Mouse (Mus musculus) heart, adult 8-10 months (tissue): Measurements from ENCODE around the gene Zfp628. TPM values are rescaled to one million over a fixed set of nuclear protein-coding genes. Genes with fewer than 3 reads are reported as not detected.
"Not testable (repeated sequence)": the region's sequence is repeated elsewhere in the genome, so short reads cannot be mapped to it uniquely, and the experiment has no call there.

ENCODE experiments used
- DNase-seq: peaks from one replicate; pipeline ENCODE4 v3.0.0; 2022; ENCODE audit warnings: low spot score
- total RNA-seq, 4 experiments: library from RNA; stranded (reverse); gene quantifications; 2 replicates each; pipeline ENCODE4 v1.2.4; 2022

The Zfp628 gene
- 1 to 10 TPM; 6.4 to 8.4 (median 7.5) TPM for total RNA-seq

DNA sequence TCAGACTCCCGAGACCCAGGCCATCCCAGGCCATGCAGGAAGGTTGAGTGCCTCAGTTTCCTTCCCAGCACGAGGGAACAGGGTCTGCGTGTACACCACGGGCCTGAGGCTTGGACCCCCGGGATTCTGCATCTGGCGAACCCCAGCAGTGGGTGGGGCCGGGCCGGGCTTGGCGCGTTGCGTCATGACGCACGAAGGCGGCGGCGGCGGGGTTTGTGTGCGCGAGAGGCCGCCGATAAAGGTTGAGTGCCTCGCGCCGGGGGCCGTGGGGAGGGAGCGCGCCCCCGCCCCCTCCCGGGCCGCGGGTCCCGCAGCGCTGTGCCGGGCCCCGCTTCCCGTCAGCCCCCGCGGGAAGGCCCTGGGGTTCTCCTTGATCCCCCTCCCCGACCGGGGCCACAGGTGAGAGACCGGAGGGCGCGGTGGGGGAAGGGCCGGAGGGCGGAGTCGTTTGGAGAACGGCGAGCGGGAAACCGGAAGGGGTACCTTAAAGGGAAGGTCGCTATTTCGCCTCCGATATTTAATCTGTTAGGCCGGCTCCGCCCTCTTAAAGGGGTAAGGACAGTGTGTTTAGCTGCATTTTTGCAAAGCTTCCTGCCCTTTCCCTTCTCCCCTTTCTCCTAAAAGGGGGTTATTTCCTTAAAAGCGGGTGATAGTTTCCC is at the start of gene Zfp628:
Zfp628 (plus strand) TSS at position 211 of the 659 bp plus-strand sequence.
- peak; percentile 96 for DNase-seq

DNA sequence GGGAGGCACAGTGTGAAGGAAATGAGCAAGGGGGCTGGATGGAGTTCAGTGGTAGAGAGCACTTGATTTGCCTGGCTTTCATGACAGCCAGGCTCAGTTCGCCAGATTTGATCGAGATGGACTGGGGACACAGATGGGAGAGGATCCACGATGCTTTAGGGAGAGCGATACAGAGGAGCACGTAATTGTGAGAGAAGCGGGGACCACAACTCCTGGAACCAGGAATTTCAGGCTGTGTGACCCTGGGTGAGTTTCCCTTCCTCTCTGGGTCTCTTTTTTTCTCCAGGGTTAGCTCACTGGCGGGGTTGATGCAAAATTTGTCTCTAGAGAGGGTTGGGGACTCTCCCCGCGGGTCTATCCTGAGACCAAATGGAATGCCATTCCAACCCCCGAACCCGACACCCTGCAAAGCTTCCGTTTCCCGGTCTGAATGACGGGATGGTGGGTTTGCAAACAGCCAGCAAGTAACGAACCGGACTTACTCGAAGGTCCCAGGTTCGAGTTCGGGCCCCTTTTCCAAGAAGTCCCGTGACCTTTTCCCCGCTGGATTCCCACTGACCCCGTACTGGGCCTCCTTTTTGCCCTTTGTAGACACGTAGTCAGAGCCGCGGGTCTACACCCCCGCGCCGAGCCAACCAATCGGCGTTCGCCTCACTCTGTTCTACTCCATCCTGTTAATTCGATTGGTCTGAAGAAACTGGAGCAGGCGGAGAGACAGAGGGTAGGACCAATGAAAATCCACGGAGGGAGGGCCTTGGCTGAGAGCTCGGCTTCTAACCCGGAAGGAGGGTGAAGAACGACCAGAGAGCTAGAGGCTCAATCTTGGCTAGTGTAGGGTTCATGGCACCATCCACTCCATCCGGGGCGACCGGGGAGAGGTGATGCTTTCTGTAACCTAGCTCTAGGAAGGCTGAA is 49.2 kb upstream of the Zfp628 start:
- peak; percentile 99 for DNase-seq

DNA sequence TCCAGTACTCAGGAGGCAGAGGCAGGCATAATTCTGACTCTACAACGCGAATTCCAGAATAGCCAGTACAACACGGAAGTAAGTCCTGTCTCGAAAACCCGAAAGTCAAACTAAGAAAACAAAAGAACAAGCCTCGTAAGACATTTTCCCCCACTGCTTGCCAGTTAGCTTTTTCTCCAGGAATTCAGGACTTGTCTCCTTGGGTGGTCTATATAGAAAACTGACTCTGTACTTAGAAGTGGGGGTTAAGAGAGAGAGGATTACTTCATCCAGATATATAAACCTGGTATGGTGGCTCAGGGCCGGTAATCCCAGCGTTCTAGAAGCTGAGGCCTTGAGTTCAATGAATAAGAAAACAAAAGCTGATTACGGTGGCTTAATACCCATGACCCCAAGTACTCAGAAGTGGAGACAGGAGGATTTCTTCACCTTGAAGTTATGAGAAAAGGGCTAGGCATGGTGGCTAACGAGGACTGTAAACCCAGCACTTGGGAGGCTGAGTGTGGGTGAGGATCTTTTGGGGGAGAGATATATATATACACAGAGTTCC is 48.3 kb upstream of the Zfp628 start:
- DNase-seq = no peak

DNA sequence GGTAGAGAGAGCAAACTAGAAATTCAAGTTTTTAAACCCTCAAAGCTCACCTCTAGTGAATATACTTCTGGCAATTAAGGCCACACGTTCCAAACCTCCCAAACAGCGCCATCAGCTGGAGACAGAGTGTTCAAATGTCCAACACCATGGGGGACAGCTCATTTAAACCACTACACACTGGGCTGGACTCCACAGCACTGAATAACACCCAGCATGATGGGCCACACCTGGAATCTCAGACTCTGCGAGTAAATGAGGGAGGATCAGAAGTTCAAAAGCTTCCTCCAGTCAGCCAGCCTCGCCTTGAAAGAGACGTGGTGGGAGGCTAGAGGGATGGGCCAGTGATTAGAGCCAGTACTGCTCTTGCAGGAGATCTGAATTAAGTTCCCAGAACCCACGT is 44.9 kb upstream of the Zfp628 start, which contains the start of gene Isoc2b:
Isoc2b (minus strand) TSS at position 126 of the 400 bp plus-strand sequence.
- no peak for DNase-seq

DNA sequence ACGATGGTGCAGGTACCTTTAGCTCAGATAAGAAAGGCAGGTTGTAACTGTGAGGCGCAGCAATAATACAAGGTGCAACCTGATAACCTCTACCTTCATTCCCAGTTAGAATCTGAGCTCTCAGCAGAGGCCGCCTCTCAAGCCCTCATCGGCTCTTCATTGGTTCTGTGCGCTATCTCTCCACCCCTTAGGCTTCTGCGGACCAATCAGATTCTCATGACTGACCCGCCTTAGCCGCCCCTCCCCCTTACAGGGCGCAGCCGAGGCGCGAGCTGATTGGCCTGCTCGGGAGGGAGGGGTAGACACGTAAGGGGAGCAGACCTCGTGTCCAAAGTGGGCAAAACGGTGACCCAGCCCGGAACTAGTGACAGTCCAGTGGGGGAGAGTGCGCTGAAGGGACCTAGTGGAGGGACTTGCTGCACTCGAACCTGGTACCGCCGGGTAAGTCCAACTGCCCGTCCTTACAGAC is 38.2 kb upstream of the Zfp628 start, which contains the start of gene Isoc2a:
Isoc2a (plus strand) TSS at position 401 of the 469 bp plus-strand sequence.
- peak; percentile 90 for DNase-seq

DNA sequence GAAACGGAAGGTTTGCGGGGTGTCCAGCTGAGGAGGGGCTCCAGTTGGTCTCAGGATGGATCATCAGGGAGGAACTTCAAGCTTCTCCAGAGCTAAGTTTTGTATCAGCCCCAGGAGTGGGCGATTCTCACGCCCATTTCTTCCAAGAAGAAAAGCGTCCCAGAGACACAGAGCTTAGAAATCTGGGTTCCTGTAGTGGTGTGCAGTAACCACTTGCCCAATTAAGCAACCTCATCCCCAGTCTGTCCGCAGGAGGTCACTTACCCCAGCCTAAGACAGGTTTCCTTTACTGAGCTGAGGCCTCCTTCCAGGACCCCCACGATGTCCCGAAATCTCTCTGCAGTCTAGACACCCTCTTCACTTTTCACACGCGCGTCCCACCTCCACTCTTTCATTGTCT is 37.8 kb upstream of the Zfp628 start:
- DNase-seq = no peak

DNA sequence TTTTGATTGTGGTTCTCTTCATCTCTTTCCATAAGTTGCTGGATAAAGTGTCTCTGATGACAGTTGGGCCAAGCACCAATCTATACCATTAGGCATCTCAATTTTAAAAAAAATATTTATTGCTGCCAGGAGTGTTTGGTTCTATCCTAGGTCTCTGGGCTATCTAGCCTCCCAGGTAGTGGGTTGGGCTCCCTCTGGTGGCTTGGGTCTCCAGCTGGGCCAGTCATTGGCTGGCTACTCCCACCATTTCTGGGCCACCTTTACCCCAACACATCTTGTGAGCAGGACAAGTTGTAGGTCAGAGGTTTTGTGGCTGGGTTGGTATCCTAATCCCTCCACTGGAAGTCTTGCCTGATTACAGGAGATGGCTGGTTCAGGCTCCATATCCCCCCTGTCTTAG is 36.8 kb upstream of the Zfp628 start:
- no peak for DNase-seq

DNA sequence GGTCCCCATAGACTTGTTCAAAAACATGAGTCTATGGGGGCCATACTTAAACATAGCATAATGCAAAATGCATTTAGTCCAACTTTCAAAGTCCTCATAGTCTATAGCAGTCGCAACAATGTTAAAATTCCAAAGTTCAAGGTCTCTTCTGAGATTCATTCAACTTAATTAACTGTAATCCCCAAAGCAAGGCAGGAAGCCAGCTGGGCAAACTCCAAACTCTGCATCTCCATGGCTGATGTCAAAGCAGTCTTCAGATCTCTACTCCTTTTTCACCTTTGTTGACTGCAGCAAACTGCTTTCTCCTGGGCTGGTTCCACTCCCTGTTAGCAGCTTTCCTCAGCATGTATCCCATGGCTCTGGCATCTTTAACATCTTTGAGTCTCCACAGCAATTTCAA is 36.0 kb upstream of the Zfp628 start:
- not testable (repeated sequence) for DNase-seq

DNA sequence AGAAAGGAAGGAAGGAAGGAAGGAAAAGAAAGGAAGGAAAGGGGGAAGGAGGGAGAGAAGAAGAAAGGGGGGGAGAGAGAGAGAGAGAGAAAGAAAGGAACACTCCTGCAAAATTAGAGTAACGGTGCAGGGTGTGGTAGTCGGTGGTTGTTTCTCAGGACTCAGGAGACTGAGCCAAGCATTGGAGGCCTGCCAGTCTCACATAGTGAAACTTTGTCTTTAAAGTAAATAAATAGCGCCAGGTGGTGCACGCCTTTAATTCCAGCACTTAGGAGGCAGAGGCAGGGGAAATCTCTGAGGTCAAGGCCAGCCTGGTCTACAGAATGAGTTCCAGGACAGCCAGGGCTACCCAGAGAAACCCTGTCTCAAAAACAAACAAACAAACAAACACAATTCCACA is 28.3 kb upstream of the Zfp628 start:
- DNase-seq = no peak

DNA sequence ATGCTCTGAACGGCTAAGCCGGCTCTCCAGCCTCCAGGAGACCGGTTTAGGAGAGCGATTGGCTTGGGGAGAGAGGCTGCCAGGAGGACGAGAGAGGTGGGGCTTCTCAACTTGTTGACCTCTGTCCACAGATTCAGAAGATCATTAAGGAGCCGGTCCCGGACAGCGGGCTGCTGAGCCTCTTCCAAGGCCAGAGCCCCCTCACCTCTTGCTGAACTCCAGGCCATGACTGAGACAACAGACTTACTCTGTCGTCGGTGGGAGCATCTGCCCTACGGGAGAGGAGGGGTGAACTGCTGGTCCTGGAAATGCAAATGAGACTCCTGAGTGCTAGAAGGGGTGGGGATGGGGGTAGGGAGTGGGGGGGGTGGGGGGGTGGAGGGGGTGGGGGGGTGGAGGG is 19.8 kb upstream of the Zfp628 start:
- no peak for DNase-seq

DNA sequence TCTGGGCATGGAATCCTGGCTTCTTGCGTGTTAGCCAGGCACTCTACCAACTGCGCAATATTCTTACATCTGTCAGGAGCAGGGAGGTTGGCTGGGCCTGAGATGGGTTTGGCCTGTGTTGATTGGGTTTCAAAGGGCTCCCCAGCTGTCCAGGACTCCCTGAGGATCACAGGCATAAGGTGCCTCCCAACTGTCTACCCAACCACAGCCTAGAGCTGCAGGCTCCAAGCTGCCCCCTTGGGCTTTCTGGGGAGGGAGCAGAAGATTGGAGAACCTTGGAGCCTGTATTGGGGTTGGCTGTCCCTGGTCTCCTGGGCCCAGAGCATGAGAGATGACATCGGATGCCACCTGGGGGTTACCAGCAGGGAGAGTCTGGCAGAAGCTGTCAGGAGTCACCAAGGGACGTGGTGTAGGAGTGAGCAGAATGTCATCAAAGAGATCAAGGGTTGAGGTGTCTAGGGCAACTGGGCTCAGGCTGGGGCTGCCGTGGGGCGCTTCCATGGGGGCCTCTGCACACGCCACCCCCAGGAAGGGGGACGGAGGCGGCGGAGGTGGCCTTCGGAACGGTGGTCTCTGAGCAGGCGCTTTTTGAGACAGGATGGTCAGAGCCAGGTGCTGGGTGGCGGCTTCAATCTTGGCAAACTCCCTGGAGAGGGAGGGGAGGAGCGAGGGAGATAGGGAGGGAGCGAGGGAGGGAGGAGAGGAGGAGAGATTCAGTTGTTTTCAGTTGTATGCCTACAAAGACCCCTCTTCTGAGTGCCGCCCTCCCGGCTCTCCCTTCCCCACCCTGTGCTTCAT is 16.0 kb upstream of the Zfp628 start:
- DNase-seq = no peak

DNA sequence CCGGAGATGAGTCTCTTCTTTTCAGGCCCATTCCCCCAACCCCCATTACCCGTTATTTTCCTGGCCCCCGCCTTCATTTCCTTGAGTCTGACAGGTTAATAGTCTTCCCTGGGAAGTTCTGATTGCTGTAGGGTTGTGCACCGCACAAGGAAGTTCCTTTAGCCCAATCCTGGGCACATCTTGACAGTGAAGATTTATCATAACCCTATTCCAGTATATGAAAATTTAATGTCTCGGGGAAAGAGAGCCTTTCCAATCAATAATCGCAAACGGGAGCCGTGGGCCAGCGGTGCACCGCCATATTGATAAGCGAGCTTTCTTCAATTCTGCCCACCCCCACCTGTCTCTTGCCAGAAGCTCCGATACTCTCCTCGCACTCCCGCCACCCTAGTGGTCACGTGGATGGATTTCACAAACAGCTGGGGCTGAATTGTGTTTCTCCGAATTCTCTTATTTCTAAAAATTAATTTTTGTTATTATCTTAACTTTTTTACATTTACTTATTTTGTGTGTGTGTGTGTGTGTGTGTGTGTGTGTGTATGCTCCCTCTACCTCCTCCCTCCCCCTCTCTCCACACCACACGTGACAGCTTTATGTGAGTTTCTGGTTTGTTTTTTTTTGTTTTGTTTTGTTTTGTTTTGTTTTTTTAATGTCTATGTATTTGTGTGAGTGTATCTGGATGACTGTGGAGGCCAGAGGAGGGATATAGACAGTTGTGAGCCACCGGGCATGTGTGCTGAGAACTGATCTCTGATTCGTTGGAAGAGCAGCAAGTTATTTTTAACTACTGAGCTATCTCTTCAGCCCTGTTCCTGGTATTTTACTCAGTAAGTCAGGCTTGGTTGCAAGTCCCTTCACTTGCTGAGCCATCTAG is 15.1 kb upstream of the Zfp628 start:
- peak; percentile 21 for DNase-seq

DNA sequence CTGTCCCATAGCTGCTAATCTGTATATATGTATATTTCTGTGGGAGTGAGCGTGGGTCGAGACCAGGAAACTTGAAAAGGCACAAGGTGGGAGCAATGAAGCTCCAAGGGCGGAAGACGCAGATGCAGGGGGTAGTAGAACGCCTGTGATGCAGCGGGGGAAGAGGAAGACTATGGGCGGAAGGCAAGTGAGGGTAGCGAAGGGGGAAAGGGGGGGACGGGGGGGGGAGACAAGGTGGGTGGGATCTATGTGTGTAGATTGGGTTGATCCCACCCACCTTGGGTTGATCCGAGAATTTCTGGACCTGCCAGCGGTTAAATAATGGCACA is 14.5 kb upstream of the Zfp628 start:
- no peak for DNase-seq

DNA sequence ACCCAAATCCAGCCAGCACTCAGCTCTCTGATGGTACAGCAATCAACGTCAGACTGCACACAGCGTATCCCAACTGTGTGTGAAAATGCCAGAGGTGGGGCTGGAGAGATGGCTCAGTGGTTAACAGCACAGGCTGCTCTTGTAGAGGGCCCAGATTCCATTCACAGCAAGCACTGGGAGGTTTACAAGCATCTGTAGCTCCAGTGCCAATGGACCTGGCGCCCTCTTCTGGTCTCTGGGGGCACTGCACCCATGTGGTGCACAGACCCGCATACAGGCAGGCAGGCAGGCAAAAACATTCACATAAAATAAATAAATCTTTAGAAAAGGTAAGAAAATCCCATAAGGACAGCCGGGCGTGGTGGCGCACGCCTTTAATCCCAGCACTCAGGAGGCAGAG is 13.8 kb upstream of the Zfp628 start:
- DNase-seq = no peak

DNA sequence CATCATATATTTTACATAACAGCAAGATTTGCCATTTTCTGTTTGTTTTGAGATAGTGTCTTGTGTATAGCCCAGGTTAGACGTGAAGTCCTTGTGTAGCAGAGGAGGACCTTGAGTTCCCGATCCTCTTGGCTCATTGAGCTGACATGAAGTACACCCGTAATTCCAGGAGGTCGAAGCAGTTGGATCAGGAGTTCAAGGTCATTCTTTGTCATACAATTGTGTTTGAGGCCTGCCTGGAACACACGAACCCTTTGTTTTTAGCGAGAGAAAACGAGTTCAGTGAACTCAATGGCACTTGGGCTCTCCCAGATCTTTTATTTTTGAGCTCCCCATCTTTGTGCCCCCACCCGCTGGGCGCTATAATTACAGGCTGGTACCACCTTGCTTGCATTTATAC is 12.6 kb upstream of the Zfp628 start:
- no peak for DNase-seq

DNA sequence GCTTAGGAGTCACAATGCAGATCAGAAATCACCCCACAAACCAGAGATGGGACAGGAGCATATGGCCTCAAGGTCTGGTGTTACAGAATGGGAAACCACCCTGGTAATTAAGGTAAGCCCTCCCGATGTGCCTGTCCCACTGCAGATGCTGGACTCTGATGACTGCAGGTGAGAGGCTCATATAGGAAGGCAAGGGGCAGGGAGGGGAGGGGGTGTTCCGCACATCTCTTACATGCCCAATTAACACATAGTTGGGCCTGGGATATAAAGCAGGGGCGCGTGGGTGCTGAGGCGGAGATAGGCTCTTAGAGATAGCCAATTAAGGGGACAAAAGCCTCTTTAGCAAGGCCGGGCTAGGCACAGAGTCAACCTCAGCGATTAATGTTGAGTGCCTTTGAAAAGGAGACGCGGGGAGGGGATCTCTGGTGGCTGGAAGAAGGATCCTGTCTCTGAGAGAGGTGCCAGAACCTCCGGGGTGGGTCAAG is 8.5 kb upstream of the Zfp628 start, which contains the start of gene Gm36210:
Gm36210 (minus strand) TSS at position 51 of the 485 bp plus-strand sequence.
- no peak for DNase-seq

DNA sequence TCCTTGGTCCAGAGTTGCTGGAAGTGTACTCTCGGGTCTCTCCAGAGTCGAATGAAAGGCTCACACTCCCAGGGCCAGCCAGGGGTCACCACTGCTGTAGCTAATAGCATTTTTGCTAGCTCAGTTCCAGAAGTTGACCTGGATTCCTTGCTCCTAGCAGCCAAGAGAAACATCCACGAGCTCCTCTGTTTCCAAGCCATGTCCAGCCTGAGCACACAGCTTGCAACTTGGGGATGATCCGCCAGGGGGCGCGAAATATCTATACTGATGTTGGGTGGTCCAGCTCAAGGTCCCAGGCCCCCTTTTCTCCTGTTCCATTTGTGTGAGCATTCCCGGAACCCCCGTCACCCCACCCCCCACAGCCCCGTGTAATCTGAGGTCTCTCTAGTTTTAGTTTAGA is 3.5 kb upstream of the Zfp628 start:
- DNase-seq = peak; percentile 60

DNA sequence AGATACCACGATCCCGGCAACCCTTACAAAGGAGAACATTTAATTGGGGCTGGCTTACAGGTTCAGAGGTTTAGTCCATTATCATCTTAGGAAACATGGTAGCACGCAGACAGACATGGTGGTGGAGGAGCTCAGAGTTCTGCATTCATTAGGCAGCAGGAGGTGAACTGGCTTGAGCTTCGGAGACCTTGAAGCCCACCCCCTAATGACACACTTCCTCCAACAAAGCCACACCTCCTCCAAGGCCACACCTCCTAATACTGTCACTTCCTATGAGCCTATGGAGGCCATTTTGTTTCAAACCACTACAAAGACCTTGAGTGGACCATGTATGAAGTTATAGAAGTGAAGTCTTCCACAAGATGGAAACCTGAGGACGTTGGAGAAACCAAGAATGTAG is 2.8 kb upstream of the Zfp628 start:
- no peak for DNase-seq

DNA sequence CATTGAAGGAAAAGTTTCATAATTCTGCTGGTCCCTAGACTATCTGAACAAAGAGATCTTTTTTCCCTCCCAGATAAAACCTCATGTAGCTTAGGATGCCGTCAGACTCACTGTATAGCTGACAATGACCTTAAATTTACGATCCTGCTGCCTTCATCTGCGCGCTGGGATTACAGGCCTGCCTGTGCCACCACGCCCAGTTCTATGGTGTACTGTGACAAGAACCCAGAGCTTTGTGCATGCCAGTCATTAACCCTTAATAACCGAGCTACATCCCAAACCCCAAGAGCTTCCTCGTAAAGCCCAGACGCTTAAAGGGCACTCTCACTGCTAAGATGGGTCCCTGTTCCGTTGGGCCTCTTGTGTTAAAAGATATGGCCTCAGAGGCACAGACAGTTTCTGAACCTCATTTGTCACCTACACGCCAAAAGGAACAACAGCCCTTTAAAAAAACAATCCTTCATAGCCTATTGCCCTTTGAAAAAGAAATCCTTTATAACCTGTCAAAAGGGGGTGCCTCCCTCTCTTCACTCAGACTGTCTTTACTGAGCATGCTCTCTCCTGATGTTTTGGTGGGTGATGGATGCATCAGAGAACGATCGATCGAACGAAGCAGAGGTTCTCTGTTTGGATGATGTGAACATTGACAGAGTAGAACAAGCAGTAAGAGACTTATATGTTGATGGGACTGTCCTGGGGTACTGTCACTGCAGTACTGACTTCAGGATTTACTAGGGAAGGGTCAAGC is 826 bp downstream of the Zfp628 start:
- DNase-seq = no peak

DNA sequence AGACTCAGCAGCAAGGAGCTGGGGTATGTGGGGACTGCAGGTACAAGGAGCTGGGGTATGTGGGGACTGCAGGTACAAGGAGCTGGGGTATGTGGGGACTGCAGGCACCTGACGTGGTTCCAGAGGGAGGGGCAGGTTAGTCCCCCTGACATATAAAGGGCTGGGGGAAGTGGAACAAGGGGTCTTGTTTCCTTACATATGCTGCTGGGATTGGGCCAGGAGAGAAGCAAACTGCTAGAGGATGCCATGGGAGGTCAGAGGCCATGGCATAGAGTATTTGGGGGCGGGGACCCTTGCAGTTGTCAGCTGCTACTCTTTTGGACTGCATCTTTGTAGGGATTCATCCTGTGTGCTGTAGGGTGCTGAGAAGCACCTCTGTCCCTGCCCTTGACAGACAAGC is 2.5 kb downstream of the Zfp628 start:
- DNase-seq = no peak
